Mouse (Mus musculus) heart, postnatal 0 days (tissue): ENCODE measurements around the gene Mapk7. TPM values are rescaled to one million over a fixed set of nuclear protein-coding genes. Genes with fewer than 3 reads are reported as not detected.

Experiments used
- ATAC-seq: fragments of 200-750 bp; cut with Nextera tagmentation; 2 replicates; pipeline ENCODE4 v1.8.0; 2017; ENCODE audit warnings: low read depth, moderate number of reproducible peaks, moderate library complexity; ENCODE audit not compliant: insufficient read depth
- DNase-seq: peaks from one replicate; pipeline ENCODE4 v3.0.0-alpha.2; 2016; ENCODE audit warnings: low spot score
- H3K27ac ChIP-seq: fragments of 300-500 bp; sonication (generic); 2 replicates; pipeline ENCODE4 v1.5.1; 2014; ENCODE audit warnings: low read depth, mild to moderate bottlenecking
- H3K27me3 ChIP-seq: fragments of 300-500 bp; sonication (generic); 2 replicates; pipeline ENCODE4 v1.6.1; 2014; ENCODE audit warnings: low read length, mixed read lengths; ENCODE audit not compliant: control insufficient read depth, insufficient read depth
- H3K36me3 ChIP-seq: fragments of 300-500 bp; sonication (generic); replicated peaks from 2 replicates; pipeline ENCODE4 v1.6.1; 2014; ENCODE audit warnings: low read length, mixed read lengths; ENCODE audit not compliant: control insufficient read depth, insufficient read depth
- H3K4me1 ChIP-seq: fragments of 300-500 bp; sonication (generic); 2 replicates; pipeline ENCODE4 v1.6.1; 2014; ENCODE audit warnings: antibody characterized with exemption; ENCODE audit not compliant: control insufficient read depth, insufficient read depth
- H3K4me2 ChIP-seq: fragments of 300-500 bp; sonication (generic); 2 replicates; pipeline ENCODE4 v1.6.1; 2014; ENCODE audit warnings: low read depth, mild to moderate bottlenecking, low read length, moderate library complexity
- H3K4me3 ChIP-seq: fragments of 300-500 bp; sonication (generic); 2 replicates; pipeline ENCODE4 v1.5.1; 2014; ENCODE audit warnings: low read depth, low read length
- H3K9ac ChIP-seq: fragments of 300-500 bp; sonication (generic); replicated peaks from 2 replicates; pipeline ENCODE4 v1.6.1; 2014; ENCODE audit warnings: low read depth, low read length, mixed read lengths
- H3K9me3 ChIP-seq: fragments of 300-500 bp; sonication (generic); replicated peaks from 2 replicates; pipeline ENCODE4 v1.6.1; 2016; ENCODE audit warnings: low read length; ENCODE audit not compliant: control insufficient read depth
- CTCF ChIP-seq: IDR thresholded peaks from 2 replicates; pipeline ENCODE4 v1.5.1; 2016; ENCODE audit warnings: antibody characterized with exemption, control low read depth, low read depth
- EP300 ChIP-seq: IDR thresholded peaks from 2 replicates; pipeline ENCODE4 v1.6.1; 2016; ENCODE audit warnings: antibody characterized with exemption, low read depth
- WGBS: fragments of 180-500 bp; shearing (Covaris S2); extraction: QIAGEN DNeasy Blood & Tissue Kit; methylation state at CpG from one replicate; pipeline ENCODE4 v1.1.7; 2014; 5-methylcytosine and 5-hydroxymethylcytosine counted together
- polyA plus RNA-seq: library from polyadenylated mRNA; unstranded; fragments of >200 nt; fragmentation: Nextera tagmentation; extraction: Ambion mirVana; gene quantifications from 2 replicates; pipeline ENCODE4 v1.2.1, GENCODE M21; 2015
- total RNA-seq: library from RNA; depleted of rRNA; stranded (reverse); fragments of >200 nt; gene quantifications from 2 replicates; pipeline ENCODE4 v1.2.3, GENCODE M21; 2014; ENCODE audit warnings: low replicate concordance; rRNA removed

Mapk7 gene
- total RNA-seq = 19.7 and 33.5 TPM in 2 replicates
- 12.0 and 12.5 TPM in 2 replicates for polyA plus RNA-seq

GRCm38 (mm10) chr11:61494129-61494997 lies at the start of gene Mapk7:
TSS of gene Mapk7 (minus strand) at chr11:61494406.
- peak within 1 kb of the TSS; percentile 61 for H3K9ac ChIP-seq
- WGBS = under 1% methylated on average over 61 of the region's 62 CpGs
- peaks cover 27% of the 10 kb centered on the region for H3K36me3 ChIP-seq
- no peaks in the 10 kb centered on the region for H3K27me3 ChIP-seq
- peak within 1 kb of the TSS; percentile 70 for H3K4me2 ChIP-seq
- TF ChIP-seq CTCF (no peak), EP300 (no peak)
- ATAC-seq (peak; percentile 97), DNase-seq (peak; percentile 98)
- H3K9me3 ChIP-seq = no peaks in the 10 kb centered on the region
- H3K4me3 ChIP-seq = peak within 1 kb of the TSS; percentile 69
- H3K4me1 ChIP-seq = peaks cover 12% of the 10 kb centered on the region; the same call in 1 of the 2 replicates
- H3K27ac ChIP-seq = peak within 1 kb of the TSS; percentile 87

- peaks cover 34% of the 10 kb centered on the region for H3K36me3 ChIP-seq
- TF ChIP-seq CTCF (no peak), EP300 (no peak)
- ATAC-seq (no peak), DNase-seq (no peak)
- H3K4me1 ChIP-seq = 0 out of 2 replicates have a peak, but pooled peaks cover 4% of the 10 kb centered on the region
- no peak overlapping the region for H3K27ac ChIP-seq
- H3K9ac ChIP-seq = no peak overlapping the region
- H3K4me2 ChIP-seq = no peak overlapping the region
- no peaks in the 10 kb centered on the region for H3K27me3 ChIP-seq
- H3K4me3 ChIP-seq = no peak overlapping the region
- H3K9me3 ChIP-seq = no peaks in the 10 kb centered on the region
- 85% methylated on average over 2 of the region's 2 CpGs for WGBS
Measured at GRCm38 (mm10) chr11:61541106-61541505, 46.9 kb upstream of the Mapk7 start.

GRCm38 (mm10) chr11:61540642-61541041 lies 46.4 kb upstream of the Mapk7 start:
- H3K4me3 ChIP-seq = no peak overlapping the region
- H3K27ac ChIP-seq = no peak overlapping the region
- H3K9me3 ChIP-seq = no peaks in the 10 kb centered on the region
- no peak for TF ChIP-seq CTCF
- no peak for TF ChIP-seq EP300
- no peaks in the 10 kb centered on the region for H3K27me3 ChIP-seq
- WGBS = 86% methylated on average over 7 of the region's 7 CpGs
- no peak overlapping the region for H3K4me2 ChIP-seq
- DNase-seq = no peak
- no peak for ATAC-seq
- no peak overlapping the region for H3K9ac ChIP-seq
- peaks cover 29% of the 10 kb centered on the region for H3K36me3 ChIP-seq
- 0 out of 2 replicates have a peak, but pooled peaks cover 4% of the 10 kb centered on the region for H3K4me1 ChIP-seq

GRCm38 (mm10) chr11:61537362-61537761 lies 43.2 kb upstream of the Mapk7 start:
- 73% methylated on average over 3 of the region's 3 CpGs for WGBS
- DNase-seq (no peak), ATAC-seq (no peak)
- Histone ChIP-seq H3K27ac (no peak overlapping the region), H3K4me1 (peaks cover 12% of the 10 kb centered on the region), H3K4me3 (no peak overlapping the region), H3K27me3 (no peaks in the 10 kb centered on the region), H3K36me3 (peaks cover 17% of the 10 kb centered on the region), H3K9me3 (no peaks in the 10 kb centered on the region), H3K4me2 (no peak overlapping the region), H3K9ac (no peak overlapping the region)
- TF ChIP-seq EP300 (no peak), CTCF (no peak)

GRCm38 (mm10) chr11:61536952-61537351 lies 42.7 kb upstream of the Mapk7 start:
- no peak overlapping the region for H3K4me2 ChIP-seq
- TF ChIP-seq CTCF (no peak), EP300 (no peak)
- ATAC-seq (no peak), DNase-seq (no peak)
- H3K27me3 ChIP-seq = no peaks in the 10 kb centered on the region
- WGBS = 41% methylated on average over 3 of the region's 3 CpGs
- H3K9ac ChIP-seq = no peak overlapping the region
- H3K4me1 ChIP-seq = peaks cover 9% of the 10 kb centered on the region
- no peak overlapping the region for H3K4me3 ChIP-seq
- H3K27ac ChIP-seq = no peak overlapping the region
- peaks cover 18% of the 10 kb centered on the region for H3K36me3 ChIP-seq
- H3K9me3 ChIP-seq = no peaks in the 10 kb centered on the region
